Mouse (Mus musculus): ENCODE results near the gene Snx13.

Gene Snx13

GRCm38 (mm10) chr12:35184261-35184660 is 137.3 kb downstream of the Snx13 start:
- in situ Hi-C loops (cut with MboI, MseI) = loop anchor here (5.0 to 25.0 kb wide), 4 partner anchors 247 to 1797 kb away; partner anchors contain the start of gene Efcab10

- in situ Hi-C loops (cut with MboI, MseI) = loop anchor here (25.0 kb wide), 1 partner anchor 1805 kb away; the partner anchor contains the start of gene Efcab10
Observed at GRCm38 (mm10) chr12:35191698-35192425, 144.9 kb downstream of the Snx13 start.

DNA sequence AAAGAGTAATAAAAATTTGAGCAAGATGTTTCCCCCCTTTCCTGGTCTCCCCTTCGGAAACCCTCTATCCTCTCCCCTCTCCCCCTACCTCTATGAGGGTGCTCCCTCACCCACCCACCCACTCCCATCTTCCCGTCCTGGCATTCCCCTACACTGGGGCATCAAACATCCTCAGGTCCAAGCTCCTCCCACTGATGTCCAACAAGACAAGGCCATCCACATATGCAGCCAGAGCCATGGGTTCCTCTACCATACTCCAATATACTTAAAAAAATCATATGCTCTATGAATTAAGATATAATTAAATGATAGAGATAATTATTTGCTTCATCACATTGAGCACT is 145.4 kb downstream of the Snx13 start:
- in situ Hi-C loops (cut with MboI, MseI) = loop anchor here (25.0 kb wide), 1 partner anchor 1805 kb away; the partner anchor contains the start of gene Efcab10

Measured in T-helper 1 cell (primary cell).